Mouse (Mus musculus): ENCODE data around the gene Gm3055.
"Not testable (repeated sequence)": the region's sequence is repeated elsewhere in the genome, so short reads cannot be mapped to it uniquely, and the experiment has no call there.

The Gm3055 gene

GRCm38 (mm10) chr10:81770506-81771403, at the start of gene Gm3055:
Gm3055 (minus strand) TSS chr10:81771161.
- not testable (repeated sequence) for DNase-seq (ENCODE audit: low read depth, low spot score)

- not testable (repeated sequence) for DNase-seq (ENCODE audit: low read depth, low spot score)
Observed at GRCm38 (mm10) chr10:81811899-81812298, 40.9 kb upstream of the Gm3055 start, which contains the start of gene Gm4767. Gm4767 (plus strand) TSS chr10:81812186.

GRCm38 (mm10) chr10:81771404-81771777, 430 bp upstream of the Gm3055 start:
- not testable (repeated sequence) for DNase-seq (ENCODE audit: low read depth, low spot score)

- DNase-seq (ENCODE audit: low read depth, low spot score), result not testable (repeated sequence)
Observed at GRCm38 (mm10) chr10:81704531-81705301, 66.2 kb downstream of the Gm3055 start, which contains the start of gene Zfp433. Zfp433 (plus strand) TSS chr10:81704825.
